Mouse (Mus musculus): Measurements from ENCODE around the gene Zfp606. TPM values are rescaled to one million over a fixed set of nuclear protein-coding genes. Genes with fewer than 3 reads are reported as not detected.

Zfp606 gene
- total RNA-seq (2023), result 1 to 10 TPM; 2.1 to 2.8 TPM

DNA sequence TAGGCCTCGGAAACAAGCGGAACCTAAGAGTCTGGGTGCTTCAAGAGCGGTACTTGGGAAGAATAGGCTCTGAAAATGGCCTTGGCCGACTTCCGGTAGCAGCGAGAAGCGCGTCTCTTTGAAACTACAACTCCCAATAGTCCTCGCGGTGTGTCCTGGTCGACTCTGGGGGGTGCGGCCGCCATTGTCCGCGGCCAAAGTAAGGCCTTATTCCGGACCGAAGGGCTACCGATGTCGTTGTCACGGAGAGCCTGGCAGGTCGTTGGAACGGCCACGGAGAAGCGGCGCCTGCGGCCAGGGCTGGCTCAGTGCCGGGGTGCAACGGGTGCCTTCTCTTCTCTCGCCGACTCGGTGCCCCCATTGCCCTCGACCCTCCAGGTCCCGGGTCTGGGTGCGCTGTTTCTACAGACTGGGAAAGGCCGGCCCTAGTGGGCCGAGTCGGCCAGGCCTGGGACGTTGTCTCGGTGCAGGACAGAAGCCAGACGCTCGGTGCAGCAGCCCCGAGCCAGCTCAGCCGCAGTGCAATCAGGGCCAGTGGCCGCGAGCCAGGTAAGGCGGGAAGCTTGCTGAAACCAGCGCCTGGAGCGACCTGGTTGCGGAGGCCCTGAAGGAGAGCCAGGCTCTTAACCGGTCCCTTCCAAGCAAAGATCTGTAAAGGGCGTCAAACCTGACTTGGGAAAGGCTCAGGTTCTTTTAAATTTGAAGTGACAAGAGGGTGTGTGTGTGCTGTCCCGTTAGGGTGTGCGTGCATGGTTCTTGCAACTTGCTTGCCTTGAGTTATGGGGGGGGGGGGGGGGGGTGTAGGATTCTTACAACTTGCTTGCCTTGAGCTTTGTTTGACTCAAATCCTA lies at the start of gene Zfp606:
Gene Zfp606 (plus strand): TSS at position 136 of the 851 bp plus-strand sequence.

GRCm38 (mm10) chr7:12512217-12512616 lies 34.1 kb downstream of the Zfp606 start, which contains the start of gene 2900092C05Rik:
TSS of gene 2900092C05Rik (plus strand) at chr7:12512517.

Other genes starting within 250 kb of the Zfp606 start
- under 1 TPM in 1 of 2 experiments, not detected in 1; 0.02 TPM for gene Vmn1r81, start 210.0 kb upstream of the Zfp606 start, total RNA-seq (2023)
- not detected for gene Vmn1r82, start 177.9 kb upstream of the Zfp606 start, total RNA-seq (2023)
- under 1 TPM; 0.24 to 0.26 TPM for gene Vmn1r83, start 148.8 kb upstream of the Zfp606 start, total RNA-seq (2023)
- not detected for gene Vmn1r84, start 109.0 kb upstream of the Zfp606 start, total RNA-seq (2023)
- gene Zfp551, start 55.5 kb upstream of the Zfp606 start, total RNA-seq (2023), result under 1 TPM in 1 of 2 experiments, not detected in 1; 0.60 TPM
- gene 2900092C05Rik, start 34.2 kb downstream of the Zfp606 start, total RNA-seq (2023), result not detected
- under 1 TPM; 0.02 to 0.04 TPM for gene Vmn2r53, start 130.5 kb downstream of the Zfp606 start, total RNA-seq (2023)
- not detected for gene Vmn2r54, start 162.0 kb downstream of the Zfp606 start, total RNA-seq (2023)
- gene Vmn2r55, start 206.7 kb downstream of the Zfp606 start, total RNA-seq (2023), result not detected

All from neutrophil, adult 59 days (primary cell).